Mouse (Mus musculus) liver, adult 2 months (tissue): Measurements from ENCODE around the gene Eps8l2.

ENCODE experiments used
- CTCF ChIP-seq: fragments of 200-500 bp; IDR thresholded peaks from 2 replicates; pipeline ENCODE4 v1.5.1; 2011; ENCODE audit warnings: low read depth, low read length, control low read depth
- POLR2A ChIP-seq: fragments of 200-500 bp; IDR thresholded peaks from 2 replicates; pipeline ENCODE4 v1.6.1; 2011; ENCODE audit warnings: low read length, control low read depth; ENCODE audit not compliant: insufficient read depth; ENCODE audit errors: extremely low read depth

DNA sequence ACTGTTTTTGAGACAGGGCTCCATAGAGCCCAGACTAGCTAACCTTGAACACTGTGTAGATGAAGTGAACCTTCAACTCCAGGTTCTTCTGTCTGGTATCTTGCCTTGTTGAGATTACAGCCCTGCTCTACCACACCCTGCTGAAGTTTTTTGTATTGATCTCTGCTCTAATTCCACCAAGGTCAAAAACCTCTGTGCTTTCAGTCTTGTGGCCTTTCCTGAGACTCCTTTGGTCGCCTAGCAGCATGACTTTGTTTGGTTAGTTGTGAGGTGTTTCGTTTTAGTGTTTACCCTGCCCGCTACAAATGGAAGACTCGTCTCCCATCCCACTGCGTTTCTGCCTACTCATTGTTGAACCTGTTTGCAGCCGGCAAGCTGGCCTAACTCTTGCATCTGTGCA lies 12.4 kb downstream of the Eps8l2 start:
- TF ChIP-seq CTCF (no peak), POLR2A (no peak)
